Comparison of ENCODE assay signal across 8 mouse cellular contexts in the genomic region with DNA sequence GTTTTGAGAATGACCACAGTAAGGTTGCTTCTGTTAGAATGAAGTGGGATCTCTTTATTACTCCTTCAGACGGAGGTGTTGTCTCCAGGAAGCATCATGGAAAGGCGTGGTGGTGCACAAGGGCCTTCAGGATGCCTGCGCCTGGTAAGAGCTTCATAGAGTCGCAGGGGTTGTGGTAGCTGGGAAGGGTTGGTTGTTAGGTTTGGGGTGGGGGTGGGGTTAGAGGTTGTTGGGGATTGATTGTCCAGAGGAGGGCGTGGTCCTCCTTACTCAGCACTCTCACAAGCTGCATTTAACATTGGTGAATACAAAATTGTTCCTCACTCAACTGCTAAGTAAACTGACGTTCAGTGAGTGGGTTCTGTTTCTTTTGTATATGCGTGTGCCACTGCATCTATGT. TPM values are rescaled to one million over a fixed set of nuclear protein-coding genes. Genes with fewer than 3 reads are reported as not detected.
DNase-seq lines count a peak whose midpoint lies in the region; ATAC-seq lines count a peak whose summit lies in the region.

No protein-coding gene starts in this region.

- DNase-seq in neural tube, embryonic 11.5 days (ENCODE audit: low spot score): no peak
- DNase-seq in neural tube, embryonic 10.5 days (ENCODE audit: extremely low spot score, low spot score): no peak
- DNase-seq in liver: peak; percentile 68
- peak; percentile 51 for DNase-seq in yolk sac, embryonic 10.5 days (ENCODE audit: low spot score)
- no peak for DNase-seq in kidney, adult 8-10 months
- DNase-seq in frontal cortex, postnatal 36 days (ENCODE audit: low spot score in 2 of 2): no peak

- no peak for ATAC-seq in neural tube, embryonic 11.5 days (ENCODE audit: insufficient read depth, low FRiP score, low TSS enrichment)
- ATAC-seq in erythroid progenitor cell, adult 5-6 weeks (replicated peaks; ENCODE audit: low FRiP score, poor library complexity, severe bottlenecking): 0 out of 2 replicates have a peak, but pooled peaks have one; percentile 9
- ATAC-seq in granulocyte monocyte progenitor cell, adult 5-6 weeks (replicated peaks; ENCODE audit: poor library complexity, severe bottlenecking): no peak

- no peaks in the 10 kb centered on the region for H3K9me3 ChIP-seq in neural tube, embryonic 11.5 days (ENCODE audit: control insufficient read depth, low read length)

- H3K9ac ChIP-seq in neural tube, embryonic 11.5 days (ENCODE audit: low read length): peak overlapping the region; percentile 89

- H3K27me3 ChIP-seq in neural tube, embryonic 11.5 days (ENCODE audit: control insufficient read depth, insufficient read depth, low read length): no peaks in the 10 kb centered on the region

- H3K36me3 ChIP-seq in neural tube, embryonic 11.5 days (ENCODE audit: control insufficient read depth, insufficient read depth, low read length): peaks cover 14% of the 10 kb centered on the region

- H3K4me1 ChIP-seq in neural tube, embryonic 11.5 days (ENCODE audit: control insufficient read depth, insufficient read depth, low read length): peaks cover 16% of the 10 kb centered on the region

- H3K27ac ChIP-seq in neural tube, embryonic 11.5 days (ENCODE audit: low read depth, low read length): no peak overlapping the region

- peak overlapping the region; percentile 78 for H3K4me3 ChIP-seq in neural tube, embryonic 11.5 days (ENCODE audit: low read depth, low read length)

- WGBS in neural tube, embryonic 11.5 days: 22% methylated on average over 7 of the region's 7 CpGs

- peak overlapping the region; percentile 76 for H3K4me2 ChIP-seq in neural tube, embryonic 11.5 days (ENCODE audit: low read depth)

RNA-seq across cellular contexts. Expression of gene Cygb, which starts 18.5 kb away (rescaled TPM):
- polyA plus RNA-seq in neural tube, embryonic 11.5 days (2014; fragmentation: Nextera tagmentation; extraction: Ambion mirVana): 2.3 and 3.0 TPM in 2 replicates
- total RNA-seq in erythroid progenitor cell, adult 5-6 weeks (2015; ENCODE audit: low replicate concordance): not detected in 2 replicates
- not detected in 2 replicates for total RNA-seq in erythroid progenitor cell, adult 5-6 weeks (2017; ENCODE audit: low replicate concordance)
- not detected in 2 replicates for total RNA-seq in granulocyte monocyte progenitor cell, adult 5-6 weeks (2014; fragmentation: Nextera tagmentation)
- total RNA-seq in granulocyte monocyte progenitor cell, adult 5-6 weeks (2017): not detected in 2 replicates

RNA-seq across cellular contexts. Expression of gene Prcd, which starts 19.3 kb away (rescaled TPM):
- 0.37 and 0.53 TPM in 2 replicates for polyA plus RNA-seq in neural tube, embryonic 11.5 days (2014; fragmentation: Nextera tagmentation; extraction: Ambion mirVana)
- not detected in 2 replicates for total RNA-seq in erythroid progenitor cell, adult 5-6 weeks (2015; ENCODE audit: low replicate concordance)
- not detected in 2 replicates for total RNA-seq in erythroid progenitor cell, adult 5-6 weeks (2017; ENCODE audit: low replicate concordance)
- not detected in 2 replicates for total RNA-seq in granulocyte monocyte progenitor cell, adult 5-6 weeks (2014; fragmentation: Nextera tagmentation)
- not detected in 2 replicates for total RNA-seq in granulocyte monocyte progenitor cell, adult 5-6 weeks (2017)

RNA-seq across cellular contexts. Expression of gene Rhbdf2, which starts 45.8 kb away (rescaled TPM):
- 4.9 and 5.3 TPM in 2 replicates for polyA plus RNA-seq in neural tube, embryonic 11.5 days (2014; fragmentation: Nextera tagmentation; extraction: Ambion mirVana)
- 6.3 and 12.6 TPM in 2 replicates for total RNA-seq in erythroid progenitor cell, adult 5-6 weeks (2015; ENCODE audit: low replicate concordance)
- 5.9 and 11.5 TPM in 2 replicates for total RNA-seq in erythroid progenitor cell, adult 5-6 weeks (2017; ENCODE audit: low replicate concordance)
- 7.3 and 8.6 TPM in 2 replicates for total RNA-seq in granulocyte monocyte progenitor cell, adult 5-6 weeks (2014; fragmentation: Nextera tagmentation)
- 2.9 TPM in 2 replicates for total RNA-seq in granulocyte monocyte progenitor cell, adult 5-6 weeks (2017)

Comparison
In these comparisons a context has a peak if more than half of its experiments do, and no peak if none do; other contexts are left out.
1. DNase-seq: peak in liver (single experiment) and yolk sac, embryonic 10.5 days (single experiment); none in neural tube, embryonic 11.5 days (single experiment), neural tube, embryonic 10.5 days (single experiment), kidney, adult 8-10 months (0 of 2) and frontal cortex, postnatal 36 days (0 of 2).